In genomic region chr6:34159998-34160815, GRCm38 (mm10) we compare ENCODE assay signal across 15 mouse cellular contexts. TPM values are rescaled to one million over a fixed set of nuclear protein-coding genes. Genes with fewer than 3 reads are reported as not detected.
DNase-seq lines count a peak whose midpoint lies in the region; ATAC-seq and TF ChIP-seq lines count a peak whose summit lies in the region.
"Had no signal": no experiment of that assay in that cellular context is flagged by ENCODE, and none has a peak within 500 bp of the region (broad histone marks: within the 10 kb centered on the region; RNA-seq: fewer than 3 reads in every experiment).

No protein-coding gene starts in this region.

- ATAC-seq in heart, embryonic 14.5 days (ENCODE audit: insufficient number of reproducible peaks, insufficient read depth, low FRiP score, low read depth) = no peak
- peak; percentile 68 for ATAC-seq in lung, embryonic 15.5 days (ENCODE audit: borderline replicate concordance, extremely low read depth, low FRiP score, low TSS enrichment)
- ATAC-seq: hindbrain, embryonic 16.5 days; Patski had no signal

- H3K4me3 ChIP-seq in heart, embryonic 14.5 days (ENCODE audit: control insufficient read depth in 1 of 2, insufficient read depth in 1 of 2, low read depth in 1 of 2, low read length in 2 of 2) = no peak overlapping the region
- no peak overlapping the region for H3K4me3 ChIP-seq in E14TG2a.4 (replicated peaks; ENCODE audit: low read length)
- no peak overlapping the region for H3K4me3 ChIP-seq in lung, embryonic 15.5 days
- H3K4me3 ChIP-seq: embryonic facial prominence, embryonic 10.5 days; forebrain, embryonic 10.5 days had no signal

- H3K36me3 ChIP-seq in heart, embryonic 14.5 days (ENCODE audit: control insufficient read depth, insufficient read depth, low read length) = peaks cover 75% of the 10 kb centered on the region
- peaks cover 94% of the 10 kb centered on the region for H3K36me3 ChIP-seq in E14TG2a.4 (ENCODE audit: insufficient read depth, low read length)
- H3K36me3 ChIP-seq in lung, embryonic 15.5 days = peaks cover 46% of the 10 kb centered on the region; the same call in 1 of the 2 replicates

- H3K9ac ChIP-seq in heart, embryonic 14.5 days (ENCODE audit: low read length) = no peak overlapping the region
- no peak overlapping the region for H3K9ac ChIP-seq in lung, embryonic 15.5 days

- peak; percentile 25 for TF ChIP-seq CTCF in E14TG2a.4 (conservative IDR thresholded peaks at IDR 0.05; ENCODE audit: low read length)

- no peak for DNase-seq in heart, postnatal 25 days (ENCODE audit: low spot score)
- DNase-seq in ZHBTc4 (ENCODE audit: low read depth, low spot score) = peak; percentile 36
- DNase-seq in retina, postnatal 1 day = no peak
- no peak for DNase-seq in thymus, postnatal 10 days (ENCODE audit: low spot score in 2 of 2)
- DNase-seq: cerebellum, adult 9-10 months; left cerebral cortex, postnatal 4 days; right cerebral cortex, postnatal 14 days; thymus, adult 2 months had no signal

- intact Hi-C loops in heart, postnatal 25 days (cut with DNase I) = no loop called here

- H3K27ac ChIP-seq in heart, embryonic 14.5 days (replicated peaks in 1 of 2; ENCODE audit: control insufficient read depth in 1 of 2, insufficient read depth in 1 of 2, low read depth in 2 of 2, low read length in 2 of 2) = 0 out of 4 replicates have a peak overlapping the region, but pooled peaks of 1 of the 2 experiments have one; percentile 3
- peak overlapping the region; percentile 83 for H3K27ac ChIP-seq in lung, embryonic 15.5 days
- H3K27ac ChIP-seq: embryonic facial prominence, embryonic 10.5 days; forebrain, embryonic 10.5 days had no signal

- peak overlapping the region; percentile 6; the same call in 1 of the 2 replicates for H3K4me2 ChIP-seq in heart, embryonic 14.5 days (ENCODE audit: low read length)
- no peak overlapping the region for H3K4me2 ChIP-seq in lung, embryonic 15.5 days

- no peaks in the 10 kb centered on the region for H3K9me3 ChIP-seq in heart, embryonic 14.5 days (ENCODE audit: control insufficient read depth, low read length)
- H3K9me3 ChIP-seq in E14TG2a.4 (ENCODE audit: low read length) = no peaks in the 10 kb centered on the region
- H3K9me3 ChIP-seq in lung, embryonic 15.5 days = no peaks in the 10 kb centered on the region
- H3K9me3 ChIP-seq: embryonic facial prominence, embryonic 10.5 days; forebrain, embryonic 10.5 days had no signal

- WGBS in heart, embryonic 14.5 days = 41% methylated on average over 23 of the region's 23 CpGs
- 28% methylated on average over 23 of the region's 23 CpGs for WGBS in lung, embryonic 15.5 days

- H3K4me1 ChIP-seq in heart, embryonic 14.5 days (ENCODE audit: control insufficient read depth in 2 of 2, insufficient read depth in 2 of 2, low read length in 2 of 2) = peaks cover 17% of the 10 kb centered on the region in 2 experiments
- H3K4me1 ChIP-seq in E14TG2a.4 (replicated peaks; ENCODE audit: low read depth, low read length) = no peaks in the 10 kb centered on the region
- peaks cover 43% of the 10 kb centered on the region for H3K4me1 ChIP-seq in lung, embryonic 15.5 days
- H3K4me1 ChIP-seq: forebrain, embryonic 10.5 days had no signal

- no peaks in the 10 kb centered on the region for H3K27me3 ChIP-seq in heart, embryonic 14.5 days (ENCODE audit: control insufficient read depth, insufficient read depth, low read length)
- no peaks in the 10 kb centered on the region for H3K27me3 ChIP-seq in E14TG2a.4 (ENCODE audit: insufficient read depth, low read length)
- H3K27me3 ChIP-seq in lung, embryonic 15.5 days = no peaks in the 10 kb centered on the region
- H3K27me3 ChIP-seq: Patski had no signal

RNA-seq across cellular contexts. Expression of gene Slc35b4, which starts 16.7 kb away (rescaled TPM):
- 36.9 and 39.9 TPM in 2 replicates for polyA plus RNA-seq in heart, embryonic 14.5 days (2014; fragmentation: Nextera tagmentation; extraction: Ambion mirVana)
- total RNA-seq in heart, postnatal 25 days (2021) = 1 to 10 TPM; 8.7 to 9.8 TPM
- 59.2 and 61.8 TPM in 2 replicates for polyA plus RNA-seq in lung, embryonic 15.5 days (2015; fragmentation: Nextera tagmentation; extraction: Ambion mirVana)
